Mouse (Mus musculus) CH12.LX (cell line): ENCODE data around the gene Slc25a45. TPM values are rescaled to one million over a fixed set of nuclear protein-coding genes. Genes with fewer than 3 reads are reported as not detected.

ENCODE experiments used
- DNase-seq: peaks from one replicate; pipeline ENCODE4 v3.0.0-alpha.2; 2013; ENCODE audit errors: extremely low read depth
- H3K27ac ChIP-seq: 2 replicates; pipeline ENCODE4 v1.5.1; 2012; ENCODE audit warnings: low read depth, mild to moderate bottlenecking, control low read depth, moderate library complexity; ENCODE audit not compliant: insufficient read depth
- H3K27me3 ChIP-seq: replicated peaks from 2 replicates; pipeline ENCODE3; 2012; ENCODE audit warnings: inconsistent platforms
- H3K36me3 ChIP-seq, 2 experiments: replicated peaks in 1 of 2; 2 replicates each; pipeline versions ENCODE3 to v1.6.1; 2012; ENCODE audit warnings: inconsistent platforms in 1 of 2, low read length in 1 of 2, mild to moderate bottlenecking in 1 of 2, mixed read lengths in 1 of 2, moderate library complexity in 1 of 2; ENCODE audit not compliant: control insufficient read depth in 1 of 2, insufficient read depth in 1 of 2
- H3K4me1 ChIP-seq, 2 experiments: 2 replicates each; pipeline ENCODE4 v1.6.1; 2012; ENCODE audit warnings: inconsistent platforms in 1 of 2, moderate library complexity in 1 of 2; ENCODE audit not compliant: insufficient read depth in 2 of 2, control insufficient read depth in 1 of 2
- H3K4me2 ChIP-seq: 2 replicates; pipeline ENCODE4 v1.6.1; 2012; ENCODE audit warnings: low read depth, mild to moderate bottlenecking, control low read depth; ENCODE audit not compliant: poor library complexity, insufficient read depth, severe bottlenecking
- H3K4me3 ChIP-seq, 3 experiments: fragments of 150-350 bp in 1 of 3; sonication (generic) in 1 of 3; replicated peaks in 1 of 3; 2 replicates each; pipeline versions ENCODE3 to v1.5.1; 2011 to 2012; ENCODE audit warnings: low read depth in 2 of 3, low read length in 2 of 3, mild to moderate bottlenecking in 2 of 3, moderate library complexity in 2 of 3, control low read depth in 1 of 3, improper control_type of control experiment in 1 of 3, inconsistent platforms in 1 of 3, mixed read lengths in 1 of 3; ENCODE audit not compliant: poor library complexity in 1 of 3
- H3K79me2 ChIP-seq: replicated peaks from 2 replicates; pipeline ENCODE4 v1.6.1; 2012; ENCODE audit warnings: mild to moderate bottlenecking, moderate library complexity; ENCODE audit not compliant: control insufficient read depth, poor library complexity, insufficient read depth, severe bottlenecking; ENCODE audit errors: extremely low read depth
- H3K9ac ChIP-seq: 2 replicates; pipeline ENCODE4 v1.6.1; 2012; ENCODE audit warnings: low read depth, mild to moderate bottlenecking, control low read depth, moderate library complexity; ENCODE audit not compliant: insufficient read depth
- H3K9me3 ChIP-seq: replicated peaks from 2 replicates; pipeline ENCODE3; 2012; ENCODE audit warnings: low read length, inconsistent platforms, mixed read lengths
- CHD1 ChIP-seq: IDR thresholded peaks from 2 replicates; pipeline ENCODE4 v1.6.1; 2012; ENCODE audit warnings: low read depth, low read length, improper control_type of control experiment, inconsistent platforms
- CTCF ChIP-seq, 2 experiments: IDR thresholded peaks in 1 of 2; conservative IDR thresholded peaks in 1 of 2; 2 replicates each; pipeline ENCODE4 v1.5.1; 2011 to 2012; ENCODE audit warnings: low read depth in 2 of 2, low read length in 2 of 2, improper control_type of control experiment in 1 of 2, inconsistent platforms in 1 of 2, mild to moderate bottlenecking in 1 of 2, moderate library complexity in 1 of 2
- POLR2A ChIP-seq: IDR thresholded peaks from 2 replicates; pipeline ENCODE4 v1.6.1; 2011; ENCODE audit warnings: low read depth, mild to moderate bottlenecking, improper control_type of control experiment, low read length
- RCOR1 ChIP-seq: conservative IDR thresholded peaks from 2 replicates; pipeline ENCODE4 v1.6.1; 2012; ENCODE audit warnings: low read depth, mild to moderate bottlenecking, inconsistent platforms, low read length, improper control_type of control experiment
- dilution Hi-C: fragments of 300-500 bp; cut with MboI; formaldehyde crosslinking; loops from 2 replicates; pipeline ENCODE4 v1.14.3; 2020; ENCODE audit warnings: low sequenced_read_pairs; ENCODE audit not compliant: extremely low pct_unique_long_range_greater_than_20kb, extremely low pct_ligation_motif_present
- in situ Hi-C: fragments of 300-500 bp; cut with MboI; formaldehyde crosslinking; loops from 3 replicates; pipeline ENCODE4 v1.14.3; 2019; ENCODE audit warnings: low sequenced_read_pairs, low pct_ligation_motif_present, low pct_unique_long_range_greater_than_20kb, mixed read lengths
- polyA plus RNA-seq: library from polyadenylated mRNA; unstranded; fragments of >175 nt; gene quantifications from 2 replicates; pipeline ENCODE4 v1.2.1, GENCODE M21; 2012; ENCODE audit warnings: low read depth; ENCODE audit not compliant: insufficient read length
- total RNA-seq, 2 experiments: library from RNA; depleted of rRNA; stranded (reverse); fragments of 300-350 nt in 1 of 2; fragments of >200 nt in 1 of 2; gene quantifications; 2 replicates each; pipeline ENCODE4 v1.2.3; 2012 to 2014

Slc25a45 gene
- total and polyA plus RNA-seq, 3 experiments: 22.7 to 33.0 (median 23.1) TPM

DNA sequence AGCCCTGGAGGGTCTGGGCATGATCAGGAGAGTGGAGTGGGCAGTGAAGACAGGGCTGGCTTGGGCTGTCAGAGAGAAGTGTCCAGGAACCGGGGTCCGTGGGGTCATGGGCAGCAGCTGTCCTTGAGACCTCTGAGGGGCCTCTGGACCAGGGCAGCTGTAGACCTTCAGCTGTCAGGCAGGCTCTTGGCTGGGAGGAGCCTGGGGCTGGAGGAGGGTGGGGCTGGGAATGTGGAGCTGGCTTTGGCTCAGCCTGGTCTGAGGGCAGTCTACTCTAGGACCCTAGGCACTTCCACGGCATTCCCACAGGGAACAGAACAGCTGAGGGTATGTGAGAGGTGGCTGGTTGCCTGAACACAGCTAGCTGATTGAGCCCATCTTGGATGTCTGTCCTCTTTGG is 57.7 kb downstream of the Slc25a45 start:
- H3K9me3 ChIP-seq: no peaks in the 10 kb centered on the region
- no peak overlapping the region for H3K4me2 ChIP-seq
- peaks cover 7 to 16% of the 10 kb centered on the region in 2 experiments for H3K4me1 ChIP-seq
- in situ Hi-C loops (no loop called here), dilution Hi-C loops (no loop called here)
- peaks cover 14 to 31% of the 10 kb centered on the region in 2 experiments for H3K36me3 ChIP-seq
- no peak for DNase-seq
- H3K9ac ChIP-seq: no peak overlapping the region
- H3K4me3 ChIP-seq: no peak overlapping the region
- H3K27ac ChIP-seq: no peak overlapping the region
- H3K27me3 ChIP-seq: no peaks in the 10 kb centered on the region
- no peaks in the 10 kb centered on the region for H3K79me2 ChIP-seq
- no peak for TF ChIP-seq POLR2A
- TF ChIP-seq RCOR1: no peak
- no peak for TF ChIP-seq CHD1
- TF ChIP-seq CTCF (conservative IDR thresholded peaks at IDR 0.05 in 1 of 2, IDR thresholded peaks at IDR 0.05 in 1 of 2; ENCODE audit: low read depth in 2 of 2, low read length in 2 of 2): no peak

Other genes with a start within 250 kb of the Slc25a45 start
Only the 20 nearest of the 29 such genes appear.
- 16.0 and 17.6 TPM in 2 replicates for gene Map3k11, start 189.1 kb upstream of the Slc25a45 start, total RNA-seq (2012; rRNA removed)
- 4.8 and 6.0 TPM in 2 replicates for gene Map3k11, start 189.1 kb upstream of the Slc25a45 start, total RNA-seq (2014; rRNA removed)
- gene Map3k11, start 189.1 kb upstream of the Slc25a45 start, polyA plus RNA-seq: 13.5 and 14.2 TPM in 2 replicates
- gene Pcnx3, start 188.9 kb upstream of the Slc25a45 start, total RNA-seq (2012; rRNA removed): 27.2 and 28.6 TPM in 2 replicates
- gene Pcnx3, start 188.9 kb upstream of the Slc25a45 start, total RNA-seq (2014; rRNA removed): 5.1 and 7.1 TPM in 2 replicates
- gene Pcnx3, start 188.9 kb upstream of the Slc25a45 start, polyA plus RNA-seq: 28.3 and 34.5 TPM in 2 replicates
- gene Kcnk7, start 173.4 kb upstream of the Slc25a45 start, total RNA-seq (2012; rRNA removed): not detected in 2 replicates
- not detected in 2 replicates for gene Kcnk7, start 173.4 kb upstream of the Slc25a45 start, total RNA-seq (2014; rRNA removed)
- 0.26 and 0.30 TPM in 2 replicates for gene Kcnk7, start 173.4 kb upstream of the Slc25a45 start, polyA plus RNA-seq
- gene Ehbp1l1, start 151.5 kb upstream of the Slc25a45 start, total RNA-seq (2012; rRNA removed): 52.1 and 57.0 TPM in 2 replicates
- gene Ehbp1l1, start 151.5 kb upstream of the Slc25a45 start, total RNA-seq (2014; rRNA removed): 26.9 and 30.4 TPM in 2 replicates
- 62.6 and 71.9 TPM in 2 replicates for gene Ehbp1l1, start 151.5 kb upstream of the Slc25a45 start, polyA plus RNA-seq
- gene Fam89b, start 148.2 kb upstream of the Slc25a45 start, total RNA-seq (2012; rRNA removed): 13.4 and 14.5 TPM in 2 replicates
- 7.5 and 9.2 TPM in 2 replicates for gene Fam89b, start 148.2 kb upstream of the Slc25a45 start, total RNA-seq (2014; rRNA removed)
- 4.7 and 7.5 TPM in 2 replicates for gene Fam89b, start 148.2 kb upstream of the Slc25a45 start, polyA plus RNA-seq
- 0.17 and 0.51 TPM in 2 replicates for gene Ltbp3, start 136.9 kb upstream of the Slc25a45 start, total RNA-seq (2012; rRNA removed)
- not detected in 2 replicates for gene Ltbp3, start 136.9 kb upstream of the Slc25a45 start, total RNA-seq (2014; rRNA removed)
- gene Ltbp3, start 136.9 kb upstream of the Slc25a45 start, polyA plus RNA-seq: not detected in 2 replicates
- 49.8 and 55.0 TPM in 2 replicates for gene Scyl1, start 106.4 kb upstream of the Slc25a45 start, total RNA-seq (2012; rRNA removed)
- 35.1 and 37.6 TPM in 2 replicates for gene Scyl1, start 106.4 kb upstream of the Slc25a45 start, total RNA-seq (2014; rRNA removed)
- gene Scyl1, start 106.4 kb upstream of the Slc25a45 start, polyA plus RNA-seq: 49.1 and 56.1 TPM in 2 replicates
- 29.0 and 30.7 TPM in 2 replicates for gene Frmd8, start 2.5 kb upstream of the Slc25a45 start, total RNA-seq (2012; rRNA removed)
- gene Frmd8, start 2.5 kb upstream of the Slc25a45 start, total RNA-seq (2014; rRNA removed): 13.5 and 15.5 TPM in 2 replicates
- 25.2 and 25.4 TPM in 2 replicates for gene Frmd8, start 2.5 kb upstream of the Slc25a45 start, polyA plus RNA-seq
- 1.6 and 2.1 TPM in 2 replicates for gene Tigd3, start 16.3 kb downstream of the Slc25a45 start, total RNA-seq (2012; rRNA removed)
- 0.62 and 0.67 TPM in 2 replicates for gene Tigd3, start 16.3 kb downstream of the Slc25a45 start, total RNA-seq (2014; rRNA removed)
- gene Tigd3, start 16.3 kb downstream of the Slc25a45 start, polyA plus RNA-seq: 1.2 and 1.4 TPM in 2 replicates
- 34.4 and 36.7 TPM in 2 replicates for gene Dpf2, start 35.2 kb downstream of the Slc25a45 start, total RNA-seq (2012; rRNA removed)
- 21.9 and 25.0 TPM in 2 replicates for gene Dpf2, start 35.2 kb downstream of the Slc25a45 start, total RNA-seq (2014; rRNA removed)
- 106 and 115 TPM in 2 replicates for gene Dpf2, start 35.2 kb downstream of the Slc25a45 start, polyA plus RNA-seq
- 0.25 TPM in 2 replicates for gene Cdc42ep2, start 47.0 kb downstream of the Slc25a45 start, total RNA-seq (2012; rRNA removed)
- gene Cdc42ep2, start 47.0 kb downstream of the Slc25a45 start, total RNA-seq (2014; rRNA removed): 0.08 and 0.13 TPM in 2 replicates
- 0.16 and 0.20 TPM in 2 replicates for gene Cdc42ep2, start 47.0 kb downstream of the Slc25a45 start, polyA plus RNA-seq
- 60.3 and 80.5 TPM in 2 replicates for gene Pola2, start 86.4 kb downstream of the Slc25a45 start, total RNA-seq (2012; rRNA removed)
- 66.1 and 71.7 TPM in 2 replicates for gene Pola2, start 86.4 kb downstream of the Slc25a45 start, total RNA-seq (2014; rRNA removed)
- 91.4 and 91.7 TPM in 2 replicates for gene Pola2, start 86.4 kb downstream of the Slc25a45 start, polyA plus RNA-seq
- not detected in 2 replicates for gene Slc22a20, start 108.3 kb downstream of the Slc25a45 start, total RNA-seq (2012; rRNA removed)
- gene Slc22a20, start 108.3 kb downstream of the Slc25a45 start, total RNA-seq (2014; rRNA removed): not detected in 2 replicates
- gene Slc22a20, start 108.3 kb downstream of the Slc25a45 start, polyA plus RNA-seq: not detected in 2 replicates
- gene Capn1, start 138.1 kb downstream of the Slc25a45 start, total RNA-seq (2012; rRNA removed): 34.6 and 40.2 TPM in 2 replicates
- gene Capn1, start 138.1 kb downstream of the Slc25a45 start, total RNA-seq (2014; rRNA removed): 19.3 and 20.0 TPM in 2 replicates
- 42.9 and 43.7 TPM in 2 replicates for gene Capn1, start 138.1 kb downstream of the Slc25a45 start, polyA plus RNA-seq
- 26.8 and 32.0 TPM in 2 replicates for gene Syvn1, start 168.8 kb downstream of the Slc25a45 start, total RNA-seq (2012; rRNA removed)
- 13.5 and 16.5 TPM in 2 replicates for gene Syvn1, start 168.8 kb downstream of the Slc25a45 start, total RNA-seq (2014; rRNA removed)
- 82.5 and 106 TPM in 2 replicates for gene Syvn1, start 168.8 kb downstream of the Slc25a45 start, polyA plus RNA-seq
- gene Mrpl49, start 180.0 kb downstream of the Slc25a45 start, total RNA-seq (2012; rRNA removed): 37.4 and 49.8 TPM in 2 replicates
- 59.0 and 60.9 TPM in 2 replicates for gene Mrpl49, start 180.0 kb downstream of the Slc25a45 start, total RNA-seq (2014; rRNA removed)
- gene Mrpl49, start 180.0 kb downstream of the Slc25a45 start, polyA plus RNA-seq: 55.6 and 66.6 TPM in 2 replicates
- gene Fau, start 180.0 kb downstream of the Slc25a45 start, total RNA-seq (2012; rRNA removed): 2,266 and 2,403 TPM in 2 replicates
- gene Fau, start 180.0 kb downstream of the Slc25a45 start, total RNA-seq (2014; rRNA removed): 1,142 and 1,239 TPM in 2 replicates
- 2,522 and 2,776 TPM in 2 replicates for gene Fau, start 180.0 kb downstream of the Slc25a45 start, polyA plus RNA-seq
- gene Znhit2, start 183.4 kb downstream of the Slc25a45 start, total RNA-seq (2012; rRNA removed): 29.2 and 32.7 TPM in 2 replicates
- gene Znhit2, start 183.4 kb downstream of the Slc25a45 start, total RNA-seq (2014; rRNA removed): 20.9 and 22.6 TPM in 2 replicates
- 20.1 and 20.5 TPM in 2 replicates for gene Znhit2, start 183.4 kb downstream of the Slc25a45 start, polyA plus RNA-seq
- 8.7 and 10.8 TPM in 2 replicates for gene Tm7sf2, start 190.6 kb downstream of the Slc25a45 start, total RNA-seq (2012; rRNA removed)
- gene Tm7sf2, start 190.6 kb downstream of the Slc25a45 start, total RNA-seq (2014; rRNA removed): 8.8 and 11.7 TPM in 2 replicates
- gene Tm7sf2, start 190.6 kb downstream of the Slc25a45 start, polyA plus RNA-seq: 7.9 and 15.1 TPM in 2 replicates
- 44.7 and 48.2 TPM in 2 replicates for gene Vps51, start 199.4 kb downstream of the Slc25a45 start, total RNA-seq (2012; rRNA removed)
- 37.0 and 37.7 TPM in 2 replicates for gene Vps51, start 199.4 kb downstream of the Slc25a45 start, total RNA-seq (2014; rRNA removed)
- gene Vps51, start 199.4 kb downstream of the Slc25a45 start, polyA plus RNA-seq: 44.1 and 51.2 TPM in 2 replicates